Mouse (Mus musculus) right cerebral cortex, postnatal 14 days (tissue): ENCODE data around the gene Wasl.

Source experiments
- DNase-seq: peaks from one replicate; pipeline ENCODE4 v3.0.0; 2022

Wasl gene

DNA sequence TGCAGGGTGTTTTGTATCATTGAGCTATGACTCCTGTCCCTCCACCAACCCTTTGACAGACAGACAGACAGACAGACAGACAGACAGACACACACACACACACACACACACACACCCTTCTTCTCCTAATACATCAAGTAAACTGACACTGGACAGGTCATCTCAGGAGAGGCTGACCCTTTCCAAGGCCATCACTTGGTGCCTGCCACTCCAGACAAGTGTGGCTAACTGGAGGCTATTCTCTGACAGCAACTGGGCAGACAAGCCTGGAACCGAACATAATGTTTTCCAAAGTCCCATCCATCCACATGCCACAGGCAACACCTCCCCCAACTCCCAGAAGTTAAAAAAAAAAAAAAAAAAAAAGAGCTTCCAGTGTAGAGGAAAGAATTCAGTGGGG, 63.1 kb downstream of the Wasl start:
- no peak for DNase-seq

DNA sequence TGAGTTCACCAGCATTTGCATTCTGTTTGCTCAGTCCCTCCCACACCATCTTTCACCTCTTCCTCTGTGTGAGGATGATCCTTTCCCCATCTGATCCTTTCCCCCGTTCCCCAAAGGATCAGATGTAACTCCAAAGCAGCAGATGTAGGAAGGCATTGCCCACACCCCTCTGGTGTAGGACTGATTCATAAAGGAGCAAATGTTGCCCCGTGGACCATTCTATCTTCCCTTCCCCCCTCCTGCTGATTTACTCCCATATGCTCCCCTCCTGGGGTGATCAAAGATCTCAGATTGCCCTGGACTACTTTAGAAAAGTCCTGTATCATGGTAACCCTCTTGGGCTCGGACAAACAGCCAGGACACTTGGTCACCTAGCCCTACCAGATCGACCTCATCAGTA, 64.1 kb downstream of the Wasl start:
- no peak for DNase-seq

DNA sequence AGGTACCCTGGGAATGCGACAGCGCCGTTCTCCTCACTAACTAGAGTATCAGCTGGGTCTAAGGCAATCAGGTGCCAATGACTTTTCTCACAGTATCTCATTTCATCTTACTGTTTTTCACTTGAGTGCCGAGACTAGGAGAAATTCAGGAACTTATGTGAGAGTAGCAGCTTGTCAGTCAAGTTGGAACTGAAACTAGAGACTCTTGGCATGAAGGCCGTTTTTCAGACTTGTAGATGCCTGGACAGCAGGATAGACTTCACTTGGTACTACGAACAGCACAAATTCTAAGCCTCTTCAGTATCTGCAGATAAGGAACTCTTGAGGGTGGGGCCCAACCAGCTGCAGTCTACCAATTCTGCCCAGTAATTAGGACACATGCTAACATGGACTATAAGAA, 64.7 kb downstream of the Wasl start:
- DNase-seq = no peak

- DNase-seq = no peak
These were observed 65.2 kb downstream of the Wasl start for GRCm38 (mm10) chr6:24599639-24600038.

GRCm38 (mm10) chr6:24599179-24599578, 65.6 kb downstream of the Wasl start:
- no peak for DNase-seq

DNA sequence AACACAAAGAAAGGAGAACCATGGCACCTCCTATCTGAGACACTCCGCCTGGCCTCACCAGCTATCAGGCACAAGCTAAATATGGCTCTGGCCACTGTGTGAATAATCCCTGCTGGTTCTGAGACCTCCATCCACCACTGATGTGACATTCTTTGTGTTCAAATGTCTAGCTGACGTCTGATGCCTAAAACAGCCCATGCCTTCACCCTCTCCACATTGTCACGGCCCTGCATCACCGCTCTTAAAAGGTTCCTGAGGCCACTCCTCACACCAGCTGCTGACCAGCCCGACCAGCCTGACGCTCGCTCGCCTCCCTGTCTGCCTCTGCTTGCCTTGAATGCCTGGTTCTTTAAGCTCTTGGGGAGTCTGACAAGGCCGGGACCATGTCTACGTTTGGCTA, 67.3 kb downstream of the Wasl start, which contains the start of gene Lmod2:
TSS of gene Lmod2 (plus strand) at position 263 of the 400 bp plus-strand sequence.
- no peak for DNase-seq

GRCm38 (mm10) chr6:24591525-24592218, 73.1 kb downstream of the Wasl start:
- no peak for DNase-seq

DNA sequence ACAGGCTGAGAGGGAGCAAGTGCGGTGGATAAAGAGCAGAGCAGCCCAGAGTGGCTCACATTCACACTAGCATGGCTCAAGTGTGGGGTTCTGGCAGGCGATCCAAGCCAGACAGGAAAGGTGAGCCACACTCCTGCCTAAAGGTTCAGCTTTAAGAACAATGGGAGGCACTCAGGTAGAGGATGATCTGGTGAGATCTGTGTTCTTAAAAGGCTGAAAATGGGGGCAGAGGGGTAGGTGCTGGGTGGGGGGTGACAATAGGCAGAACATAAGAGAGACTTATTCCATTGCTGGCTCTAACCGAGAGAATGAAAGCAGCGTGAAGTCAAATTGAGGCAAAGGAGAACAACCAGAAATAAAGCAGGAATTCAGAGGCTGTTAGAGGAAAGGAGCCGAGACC, 74.5 kb downstream of the Wasl start:
- no peak for DNase-seq

DNA sequence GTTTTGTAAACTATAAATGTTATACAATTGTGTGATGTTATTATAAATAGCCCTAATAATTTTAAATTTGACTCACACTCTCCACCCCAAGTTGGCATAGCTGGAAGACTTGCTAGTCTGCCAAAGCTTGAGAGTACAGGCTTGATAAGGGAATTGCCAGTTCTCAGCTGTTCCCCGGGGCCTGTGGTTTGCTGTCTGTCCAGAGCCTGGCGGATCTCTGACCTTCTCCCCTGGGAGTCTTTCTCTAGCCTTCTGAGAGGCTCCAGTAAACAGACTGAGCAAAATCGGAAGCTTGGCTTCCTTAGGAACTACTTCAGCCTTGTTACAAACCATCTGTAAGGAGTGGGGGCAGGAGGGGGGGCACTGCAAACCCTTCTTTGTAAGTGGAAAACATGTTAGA, 77.9 kb downstream of the Wasl start:
- DNase-seq = no peak

DNA sequence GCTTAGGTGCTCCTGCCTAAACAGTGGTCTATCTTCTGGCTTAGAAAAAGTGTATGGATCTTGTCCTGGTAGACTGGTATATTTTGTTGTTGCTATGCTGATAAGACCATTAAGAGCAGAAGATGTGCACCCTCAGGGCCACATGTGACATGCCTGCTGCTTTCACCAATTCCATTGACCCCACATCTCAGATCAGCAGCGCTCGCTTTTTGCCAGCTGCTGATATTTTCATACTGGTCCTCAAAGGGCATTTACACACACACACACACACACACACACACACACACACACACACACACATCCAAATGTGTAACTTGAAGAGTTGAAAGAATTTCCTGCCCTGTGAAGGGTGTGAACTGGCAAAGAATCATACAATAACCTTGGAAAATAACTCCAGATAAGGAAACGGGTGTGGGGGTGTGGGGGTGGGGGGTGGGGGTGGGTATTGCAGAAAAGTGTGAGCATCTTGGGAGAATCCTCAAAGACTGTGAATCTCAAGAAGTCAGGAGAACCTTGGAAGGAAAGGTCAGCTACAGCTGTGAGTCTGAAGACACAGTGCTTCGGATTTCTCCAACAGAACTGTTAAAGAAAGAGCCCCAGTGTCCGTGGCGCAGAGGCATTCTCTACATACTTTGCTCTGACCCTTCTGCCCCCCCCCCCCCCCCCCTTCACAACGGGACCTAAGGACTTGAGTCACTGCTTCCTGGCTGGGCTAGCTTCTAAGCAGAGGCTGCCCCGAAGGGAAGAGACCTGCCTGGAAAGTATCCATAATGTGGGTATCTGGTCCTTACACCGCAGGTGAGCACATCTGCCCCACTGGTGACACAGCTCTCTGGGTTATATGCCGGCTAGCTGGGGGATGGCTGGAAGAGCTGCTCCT, 79.1 kb downstream of the Wasl start:
- no peak for DNase-seq

- no peak for DNase-seq
These were observed 81.4 kb downstream of the Wasl start for GRCm38 (mm10) chr6:24583456-24583855.

GRCm38 (mm10) chr6:24573319-24573718, 91.5 kb downstream of the Wasl start:
- DNase-seq = no peak

- DNase-seq = no peak
These were observed 92.4 kb downstream of the Wasl start for GRCm38 (mm10) chr6:24572431-24572830.

- DNase-seq = no peak
These were observed 93.7 kb downstream of the Wasl start for GRCm38 (mm10) chr6:24571126-24571525.

- DNase-seq = no peak
These were observed 94.5 kb downstream of the Wasl start for GRCm38 (mm10) chr6:24570278-24570677.

- no peak for DNase-seq
These were observed 95.1 kb downstream of the Wasl start for GRCm38 (mm10) chr6:24569711-24570110.

DNA sequence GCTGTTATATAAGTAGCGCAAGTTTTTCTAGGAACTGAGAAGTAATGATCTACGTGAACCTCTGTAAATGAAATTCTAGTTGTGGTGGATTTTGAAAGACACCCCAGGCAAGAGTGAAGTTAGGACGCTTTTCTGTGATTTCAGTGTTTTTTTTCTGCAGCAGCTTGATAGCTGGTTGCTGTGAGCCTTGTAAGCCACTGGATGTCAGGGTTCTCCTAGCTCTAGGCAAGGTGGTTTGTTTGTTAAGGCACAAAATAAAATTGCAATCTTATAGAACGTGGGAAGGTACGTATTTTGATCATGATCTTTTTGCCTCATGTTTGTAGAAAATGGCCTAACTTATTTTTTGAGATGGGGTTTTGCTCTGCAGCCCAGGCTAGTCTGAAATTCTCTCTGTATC, 95.8 kb downstream of the Wasl start:
- DNase-seq = no peak

DNA sequence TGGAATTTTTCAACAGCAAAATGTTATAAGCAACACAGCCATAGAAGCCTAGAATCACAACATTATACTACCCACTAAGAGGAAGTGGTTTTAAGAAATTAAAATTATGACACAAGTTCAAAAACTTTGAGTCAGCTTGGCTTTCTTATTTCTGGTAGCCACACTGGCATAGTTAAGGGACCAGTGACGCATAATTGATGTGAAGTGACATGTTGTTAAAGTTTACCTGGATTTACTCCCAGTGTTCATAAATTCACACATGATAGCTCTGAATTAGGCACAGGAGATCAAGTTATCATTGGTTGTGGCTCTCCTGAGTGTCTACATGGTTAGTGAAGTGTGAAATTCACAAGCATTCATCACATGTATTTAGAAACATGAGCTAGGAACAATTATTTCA, 99.9 kb downstream of the Wasl start:
- DNase-seq = no peak

- DNase-seq = no peak
These were observed 100.7 kb downstream of the Wasl start for GRCm38 (mm10) chr6:24564081-24564480.
